Mouse (Mus musculus): ENCODE measurements at regions not wholly inside any gene's neighbourhood (a gene's known extent, or its start where the extent isn't known, plus 50 kb on each side); places are given as distances from the start of the nearest gene placed in this dataset.

DNA sequence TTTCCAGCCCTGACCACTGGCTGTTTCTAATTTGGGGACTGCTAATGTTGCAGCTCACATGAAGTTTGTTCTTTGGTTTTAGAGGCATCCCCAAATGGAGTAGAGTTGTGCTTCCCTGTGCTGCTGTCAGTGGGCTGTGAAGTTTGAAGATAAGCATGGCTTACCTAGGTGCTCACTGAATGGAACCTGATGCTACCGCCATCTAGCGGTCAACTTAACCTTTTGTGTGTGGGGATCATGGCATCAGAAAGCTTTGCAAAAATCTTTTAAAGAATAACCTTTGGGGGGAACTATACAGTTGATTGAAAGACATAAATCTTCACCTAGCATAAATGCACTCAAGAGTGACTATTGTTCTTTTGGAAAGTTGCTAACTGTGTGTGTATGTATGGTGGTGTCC lies 382.8 kb upstream of the Trpc7 start:
- H3K4me1 ChIP-seq (replicated peaks), result peaks cover 13% of the 10 kb centered on the region
- 4% methylated on average over 2 of the region's 2 CpGs for whole genome bisulfite sequencing
- H3K9ac ChIP-seq, result no peak overlapping the region
- H3K36me3 ChIP-seq, result no peaks in the 10 kb centered on the region
- no peaks in the 10 kb centered on the region for H3K9me3 ChIP-seq
- no peak overlapping the region for H3K4me2 ChIP-seq
- no peak overlapping the region for H3K4me3 ChIP-seq
- H3K27ac ChIP-seq, result no peak overlapping the region
- H3K27me3 ChIP-seq, result no peaks in the 10 kb centered on the region
- ATAC-seq (ENCODE audit: low FRiP score), result no peak

DNA sequence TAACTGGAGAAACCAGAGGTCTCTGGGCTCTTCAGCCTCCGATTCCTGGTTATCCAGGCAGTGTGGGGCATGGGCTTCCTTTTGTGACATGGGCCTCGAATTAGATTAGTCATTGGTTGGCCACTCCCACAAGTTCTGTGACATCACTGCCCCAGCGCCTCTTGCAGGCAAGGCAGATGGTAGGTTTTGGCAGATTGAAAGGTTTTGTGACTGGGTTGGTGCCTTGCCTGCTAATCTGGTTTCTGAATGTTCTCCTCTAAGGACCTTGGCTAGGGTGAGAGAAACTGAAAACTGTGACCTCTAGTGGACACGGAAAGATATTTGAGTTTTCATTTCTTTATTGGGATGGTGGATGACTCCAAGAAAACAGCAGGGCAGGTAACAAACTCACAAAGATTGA lies 381.3 kb upstream of the Trpc7 start:
- 50% methylated on average over 4 of the region's 4 CpGs for WGBS
- Histone ChIP-seq H3K9ac (no peak overlapping the region), H3K9me3 (no peaks in the 10 kb centered on the region), H3K4me2 (no peak overlapping the region), H3K4me1 (replicated peaks) (peaks cover 7% of the 10 kb centered on the region), H3K36me3 (no peaks in the 10 kb centered on the region), H3K27ac (no peak overlapping the region), H3K4me3 (no peak overlapping the region), H3K27me3 (no peaks in the 10 kb centered on the region)
- ATAC-seq (ENCODE audit: low FRiP score), result no peak

DNA sequence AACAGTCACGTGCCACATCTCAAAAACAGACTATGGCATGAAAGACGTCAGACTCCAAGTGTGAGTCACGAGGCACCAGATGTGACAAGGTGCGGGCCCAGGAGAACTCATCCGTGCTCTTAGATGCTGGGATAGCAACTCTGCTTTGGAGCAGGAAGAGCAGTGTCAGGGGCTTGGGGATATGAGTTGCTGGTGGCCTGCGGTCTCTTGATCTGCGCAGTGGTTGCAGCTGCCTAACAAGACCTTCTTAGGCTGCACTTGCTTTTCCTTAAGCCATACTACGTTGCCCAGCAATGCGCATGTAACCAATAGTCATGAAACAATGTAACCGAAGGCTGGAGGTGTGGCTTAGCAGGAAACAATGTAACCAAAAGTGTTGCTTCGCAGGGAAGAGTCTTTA lies 380.1 kb upstream of the Trpc7 start:
- H3K4me3 ChIP-seq, result no peak overlapping the region
- no peak overlapping the region for H3K9ac ChIP-seq
- H3K27me3 ChIP-seq, result no peaks in the 10 kb centered on the region
- no peaks in the 10 kb centered on the region for H3K9me3 ChIP-seq
- no peak overlapping the region for H3K4me2 ChIP-seq
- ATAC-seq (ENCODE audit: low FRiP score), result no peak
- 85% methylated on average over 11 of the region's 11 CpGs for WGBS
- H3K36me3 ChIP-seq, result no peaks in the 10 kb centered on the region
- H3K4me1 ChIP-seq (replicated peaks), result peaks cover 4% of the 10 kb centered on the region; the same call in 1 of the 2 replicates
- H3K27ac ChIP-seq, result no peak overlapping the region

DNA sequence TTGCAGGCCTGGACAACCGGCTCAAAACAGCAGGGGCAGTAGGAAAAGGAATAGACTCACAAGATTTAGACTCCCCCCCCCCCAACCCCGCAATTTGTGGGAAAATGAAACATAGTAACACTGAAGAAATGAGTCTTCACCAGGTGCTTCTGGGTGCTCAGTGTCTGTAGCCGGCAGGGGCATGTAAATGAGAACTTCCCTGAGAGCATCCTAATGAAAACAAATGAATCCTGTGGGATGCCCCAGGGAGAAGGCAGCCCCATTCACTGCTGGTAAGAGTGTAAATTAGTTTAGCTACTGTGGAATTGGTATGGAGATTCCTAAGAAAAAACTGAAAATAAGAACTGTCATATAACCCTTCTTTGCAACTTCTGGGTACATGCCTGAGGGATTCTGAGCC lies 377.8 kb upstream of the Trpc7 start:
- Histone ChIP-seq H3K9me3 (no peaks in the 10 kb centered on the region), H3K27ac (no peak overlapping the region), H3K4me3 (no peak overlapping the region), H3K4me1 (replicated peaks) (peaks cover 4% of the 10 kb centered on the region; the same call in 1 of the 2 replicates), H3K27me3 (no peaks in the 10 kb centered on the region), H3K4me2 (no peak overlapping the region), H3K9ac (no peak overlapping the region), H3K36me3 (no peaks in the 10 kb centered on the region)
- 0 out of 2 replicates have a peak, but pooled peaks have one; percentile 49 for ATAC-seq (ENCODE audit: low FRiP score)
- WGBS, result 14% methylated on average over 3 of the region's 3 CpGs

DNA sequence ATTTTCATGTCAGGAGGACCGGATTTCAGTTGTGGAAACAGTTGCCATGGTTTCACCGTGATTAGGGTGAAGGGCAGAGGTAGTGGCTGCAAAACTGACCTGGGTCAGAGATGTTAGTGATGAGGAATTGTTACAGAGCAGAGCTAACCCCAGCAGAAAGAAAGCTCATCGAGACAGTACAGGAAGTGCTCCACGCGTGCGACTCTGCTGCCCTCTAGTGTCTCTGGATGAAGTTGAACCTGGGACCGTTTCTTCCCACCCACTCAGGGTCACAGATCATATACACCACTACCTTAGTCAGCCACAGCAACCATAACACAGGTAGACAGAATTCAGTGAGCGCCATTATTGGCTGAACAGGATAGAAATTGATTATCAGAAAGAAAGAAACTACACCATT lies 373.8 kb upstream of the Trpc7 start:
- H3K27ac ChIP-seq, result no peak overlapping the region
- H3K9me3 ChIP-seq, result no peaks in the 10 kb centered on the region
- H3K4me2 ChIP-seq, result no peak overlapping the region
- H3K36me3 ChIP-seq, result no peaks in the 10 kb centered on the region
- peak; percentile 80 for ATAC-seq (ENCODE audit: low FRiP score)
- no peak overlapping the region for H3K9ac ChIP-seq
- H3K27me3 ChIP-seq, result no peaks in the 10 kb centered on the region
- H3K4me3 ChIP-seq, result no peak overlapping the region
- peaks cover 4% of the 10 kb centered on the region; the same call in 1 of the 2 replicates for H3K4me1 ChIP-seq (replicated peaks)
- WGBS, result 17% methylated on average over 8 of the region's 8 CpGs

DNA sequence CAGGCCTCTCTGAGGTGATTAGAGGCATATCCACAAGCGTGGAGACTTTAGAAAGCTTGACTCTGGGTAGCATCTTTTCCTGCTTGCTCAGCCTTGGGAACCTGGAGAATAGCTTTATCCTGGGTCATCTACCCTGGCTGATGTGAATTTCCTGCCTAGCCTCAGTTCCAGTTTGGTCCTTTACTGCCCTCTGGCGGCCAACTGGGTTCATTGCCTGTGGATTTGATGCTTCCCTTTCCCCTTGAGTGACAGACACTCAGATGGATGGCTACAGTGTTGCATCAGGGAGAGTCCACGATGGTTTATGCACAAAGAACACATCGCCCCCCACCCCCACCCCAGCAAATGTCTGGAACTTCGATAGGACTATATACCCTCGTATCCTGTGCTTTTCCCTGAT lies 364.1 kb upstream of the Trpc7 start:
- Histone ChIP-seq H3K27me3 (no peaks in the 10 kb centered on the region), H3K9ac (no peak overlapping the region), H3K4me1 (replicated peaks) (0 out of 2 replicates have a peak, but pooled peaks cover 2% of the 10 kb centered on the region), H3K27ac (peak overlapping the region; percentile 49), H3K4me2 (no peak overlapping the region), H3K36me3 (no peaks in the 10 kb centered on the region), H3K4me3 (no peak overlapping the region), H3K9me3 (no peaks in the 10 kb centered on the region)
- ATAC-seq (ENCODE audit: low FRiP score), result no peak
- 6% methylated on average over 6 of the region's 6 CpGs for WGBS

DNA sequence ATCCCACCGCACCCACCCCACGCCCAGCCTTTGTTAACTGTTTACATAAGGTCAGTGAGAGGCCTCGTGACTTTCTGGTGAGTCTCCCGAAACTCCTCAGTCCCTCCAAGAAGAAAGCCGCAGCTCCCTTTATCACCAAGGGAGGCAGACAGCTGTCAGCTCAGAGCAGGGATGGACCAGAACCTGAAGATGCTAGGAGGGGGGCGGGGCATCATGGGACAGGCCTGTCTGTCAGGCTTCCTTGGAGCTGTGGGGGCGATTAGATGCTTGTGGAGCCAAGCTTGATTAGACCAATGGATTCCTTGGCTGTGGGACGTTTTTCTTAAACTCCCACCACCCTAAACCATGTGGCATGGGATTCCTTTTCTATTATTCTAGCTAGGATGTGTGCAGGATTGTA lies 363.7 kb upstream of the Trpc7 start:
- no peak overlapping the region for H3K4me2 ChIP-seq
- H3K9ac ChIP-seq, result no peak overlapping the region
- ATAC-seq (ENCODE audit: low FRiP score), result no peak
- 0 out of 2 replicates have a peak, but pooled peaks cover 2% of the 10 kb centered on the region for H3K4me1 ChIP-seq (replicated peaks)
- no peaks in the 10 kb centered on the region for H3K36me3 ChIP-seq
- H3K9me3 ChIP-seq, result no peaks in the 10 kb centered on the region
- WGBS, result 73% methylated on average over 8 of the region's 8 CpGs
- H3K4me3 ChIP-seq, result no peak overlapping the region
- H3K27me3 ChIP-seq, result no peaks in the 10 kb centered on the region
- peak overlapping the region; percentile 49 for H3K27ac ChIP-seq

DNA sequence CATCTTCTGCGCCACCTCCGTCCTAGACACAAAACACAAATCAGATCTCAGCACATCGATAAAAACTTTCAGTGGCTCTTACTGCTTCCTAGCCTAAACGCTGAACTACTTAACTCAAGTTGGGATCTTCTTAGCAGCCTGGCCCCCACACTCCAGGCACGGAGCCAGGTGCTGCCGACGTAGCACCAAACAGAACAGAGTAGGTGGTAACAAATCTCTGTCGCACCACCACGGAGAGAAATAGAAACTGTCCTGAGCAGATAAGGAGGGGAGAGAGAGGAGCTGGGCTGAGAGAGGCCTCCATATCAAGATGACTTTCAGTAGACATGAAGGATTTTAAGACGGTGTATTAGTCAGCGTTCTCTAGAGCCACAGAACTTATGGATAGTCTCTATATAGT lies 360.1 kb upstream of the Trpc7 start:
- ATAC-seq (ENCODE audit: low FRiP score), result no peak

DNA sequence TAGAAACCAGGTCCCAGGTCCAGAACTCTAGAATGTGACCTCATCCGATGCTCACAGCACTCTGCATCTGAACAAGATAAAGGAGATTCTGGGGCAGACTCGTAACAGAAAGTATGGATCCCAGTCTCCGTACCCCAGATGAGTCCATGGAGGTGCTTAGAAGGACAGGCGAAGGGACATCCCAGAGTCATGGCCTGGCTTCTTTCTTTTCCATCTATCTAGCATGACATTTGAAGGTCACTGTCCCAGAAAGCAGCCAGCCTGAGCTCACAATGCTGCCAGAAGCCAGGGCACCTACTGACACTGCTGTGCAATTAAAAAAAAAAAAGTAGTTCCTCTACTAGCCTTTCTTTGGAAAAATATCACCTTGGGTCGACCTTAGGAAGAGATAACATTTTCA lies 354.1 kb upstream of the Trpc7 start:
- Histone ChIP-seq H3K27me3 (no peaks in the 10 kb centered on the region), H3K9ac (no peak overlapping the region), H3K4me3 (no peak overlapping the region), H3K9me3 (no peaks in the 10 kb centered on the region), H3K27ac (no peak overlapping the region), H3K36me3 (no peaks in the 10 kb centered on the region), H3K4me1 (replicated peaks) (peaks cover 6% of the 10 kb centered on the region), H3K4me2 (no peak overlapping the region)
- ATAC-seq (ENCODE audit: low FRiP score), result no peak
- WGBS, result 90% methylated on average over 5 of the region's 5 CpGs

More for the DNA sequence above, 360.1 kb upstream of the Trpc7 start:
- Histone ChIP-seq H3K27me3 (no peaks in the 10 kb centered on the region), H3K36me3 (no peaks in the 10 kb centered on the region), H3K9ac (no peak overlapping the region), H3K4me3 (no peak overlapping the region), H3K9me3 (no peaks in the 10 kb centered on the region), H3K4me1 (replicated peaks) (0 out of 2 replicates have a peak, but pooled peaks cover 2% of the 10 kb centered on the region), H3K27ac (no peak overlapping the region), H3K4me2 (no peak overlapping the region)
- WGBS, result 92% methylated on average over 11 of the region's 11 CpGs

DNA sequence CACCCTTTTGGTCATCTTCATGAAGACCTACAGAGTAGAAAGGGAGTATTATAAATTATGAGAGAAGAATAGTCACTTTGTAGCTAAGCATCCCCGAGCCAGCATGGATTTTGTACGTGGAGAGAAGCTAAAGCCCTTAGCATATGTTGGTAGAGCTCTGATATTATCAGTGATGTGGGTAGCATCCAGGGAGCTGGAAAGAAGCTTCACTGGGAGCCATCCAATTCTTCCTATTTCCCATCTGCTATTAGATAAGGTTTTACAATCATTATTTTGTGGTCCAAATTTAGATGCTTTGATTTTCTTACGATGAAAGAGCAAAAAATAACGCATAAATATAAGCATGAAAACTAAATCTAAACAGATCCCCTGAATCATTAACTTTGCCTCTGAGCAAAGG lies 353.6 kb upstream of the Trpc7 start:
- Histone ChIP-seq H3K4me2 (no peak overlapping the region), H3K9ac (no peak overlapping the region), H3K27me3 (no peaks in the 10 kb centered on the region), H3K27ac (no peak overlapping the region), H3K4me3 (no peak overlapping the region), H3K9me3 (no peaks in the 10 kb centered on the region), H3K4me1 (replicated peaks) (peaks cover 6% of the 10 kb centered on the region), H3K36me3 (no peaks in the 10 kb centered on the region)
- no peak for ATAC-seq (ENCODE audit: low FRiP score)
- 90% methylated on average over 4 of the region's 4 CpGs for WGBS

DNA sequence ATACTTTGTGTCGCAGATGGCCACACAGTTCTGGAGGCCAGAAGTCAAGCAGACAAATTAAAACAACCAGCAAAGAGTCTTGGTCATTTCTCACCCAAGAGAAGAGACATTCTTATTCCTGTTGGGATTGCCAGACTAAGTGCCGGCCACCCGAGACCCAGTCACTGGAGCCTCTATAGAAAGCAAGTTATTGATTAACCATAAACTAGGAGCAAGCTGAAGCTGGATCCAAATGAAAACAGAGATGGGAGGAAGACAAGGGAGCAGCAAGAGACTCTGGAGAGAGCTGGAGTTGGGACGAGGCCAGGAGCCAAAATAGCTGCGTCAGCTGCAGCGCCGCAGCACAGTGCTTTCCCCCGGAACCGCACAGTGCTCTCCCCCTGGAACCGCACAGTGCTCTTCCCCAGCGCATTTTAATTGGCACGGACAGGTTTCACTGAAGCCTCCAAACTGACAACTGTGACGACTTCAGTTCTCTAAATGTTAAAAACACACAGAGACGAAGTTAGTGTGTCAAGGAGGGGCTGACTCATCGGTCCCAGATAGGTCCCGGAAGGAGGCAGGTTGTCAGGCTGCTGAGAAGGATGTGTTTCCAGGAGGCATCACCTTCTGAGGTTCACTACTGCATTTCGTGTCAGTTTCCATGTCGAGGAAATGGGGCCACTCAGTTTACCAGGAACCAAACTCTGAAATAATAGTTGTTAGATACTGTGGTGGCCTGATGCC lies 350.6 kb upstream of the Trpc7 start:
- Histone ChIP-seq H3K27ac (no peak overlapping the region), H3K27me3 (no peaks in the 10 kb centered on the region), H3K9me3 (no peaks in the 10 kb centered on the region), H3K36me3 (no peaks in the 10 kb centered on the region), H3K4me3 (no peak overlapping the region), H3K9ac (no peak overlapping the region), H3K4me2 (no peak overlapping the region), H3K4me1 (replicated peaks) (peaks cover 6% of the 10 kb centered on the region)
- 47% methylated on average over 18 of the region's 18 CpGs for WGBS
- no peak for ATAC-seq (ENCODE audit: low FRiP score)

DNA sequence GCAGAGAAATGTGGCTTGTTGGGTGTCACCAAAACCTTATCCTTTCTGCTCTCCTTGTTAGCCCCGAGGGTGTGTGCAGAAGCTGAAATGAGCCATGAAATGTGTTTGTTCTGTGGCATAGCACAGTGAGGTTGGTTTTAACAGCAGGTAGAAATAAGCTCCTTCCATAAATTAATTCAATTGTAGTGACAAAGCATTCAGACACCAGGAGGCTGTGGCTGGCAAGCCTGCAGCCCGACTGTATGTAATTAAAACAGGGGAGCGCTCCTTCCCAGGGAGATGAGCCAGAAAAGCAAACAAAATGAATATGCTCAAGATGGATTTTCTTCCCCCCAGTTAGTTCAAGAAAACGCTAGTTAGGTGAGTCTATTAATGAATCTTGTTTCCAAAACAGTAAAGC lies 341.1 kb upstream of the Trpc7 start:
- H3K4me3 ChIP-seq, result no peak overlapping the region
- H3K4me2 ChIP-seq, result no peak overlapping the region
- H3K9me3 ChIP-seq, result no peaks in the 10 kb centered on the region
- no peak for ATAC-seq (ENCODE audit: low FRiP score)
- 0 out of 2 replicates have a peak overlapping the region, but pooled peaks have one; percentile 14 for H3K27ac ChIP-seq
- H3K4me1 ChIP-seq (replicated peaks), result peaks cover 9% of the 10 kb centered on the region; the same call in 1 of the 2 replicates
- no peaks in the 10 kb centered on the region for H3K27me3 ChIP-seq
- WGBS, result 28% methylated on average over 4 of the region's 4 CpGs
- H3K9ac ChIP-seq, result no peak overlapping the region
- H3K36me3 ChIP-seq, result no peaks in the 10 kb centered on the region

DNA sequence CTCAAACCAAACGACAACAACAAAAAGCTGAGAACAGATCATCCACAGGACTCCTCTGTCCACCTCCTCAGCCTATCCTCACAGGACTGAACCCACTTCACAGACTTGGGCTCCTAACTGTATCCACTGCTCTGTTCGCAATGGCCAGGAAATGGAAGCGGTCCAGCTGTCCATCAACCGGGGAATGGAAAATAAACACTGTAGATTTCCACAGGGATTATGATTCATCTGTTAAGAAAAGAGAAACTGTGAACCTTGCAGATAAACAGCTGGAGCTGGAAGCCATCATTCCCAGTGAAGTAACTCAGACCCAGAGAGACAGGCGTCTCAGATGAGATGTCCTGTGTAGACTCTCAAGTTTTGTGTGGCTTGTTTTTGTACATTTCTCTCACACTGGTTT lies 340.4 kb upstream of the Trpc7 start:
- no peak for ATAC-seq (ENCODE audit: low FRiP score)
- 88% methylated on average over 5 of the region's 5 CpGs for WGBS
- Histone ChIP-seq H3K36me3 (no peaks in the 10 kb centered on the region), H3K27me3 (no peaks in the 10 kb centered on the region), H3K4me1 (replicated peaks) (peaks cover 9% of the 10 kb centered on the region; the same call in 1 of the 2 replicates), H3K4me3 (no peak overlapping the region), H3K9ac (no peak overlapping the region), H3K4me2 (no peak overlapping the region), H3K27ac (no peak overlapping the region), H3K9me3 (no peaks in the 10 kb centered on the region)

All from hindbrain, embryonic 13.5 days (tissue).